Mouse (Mus musculus): ENCODE data around the gene Gm49394.
A peak's percentile ranks its signal among the peaks of the same experiment; 100 is the strongest.

The Gm49394 gene

DNA sequence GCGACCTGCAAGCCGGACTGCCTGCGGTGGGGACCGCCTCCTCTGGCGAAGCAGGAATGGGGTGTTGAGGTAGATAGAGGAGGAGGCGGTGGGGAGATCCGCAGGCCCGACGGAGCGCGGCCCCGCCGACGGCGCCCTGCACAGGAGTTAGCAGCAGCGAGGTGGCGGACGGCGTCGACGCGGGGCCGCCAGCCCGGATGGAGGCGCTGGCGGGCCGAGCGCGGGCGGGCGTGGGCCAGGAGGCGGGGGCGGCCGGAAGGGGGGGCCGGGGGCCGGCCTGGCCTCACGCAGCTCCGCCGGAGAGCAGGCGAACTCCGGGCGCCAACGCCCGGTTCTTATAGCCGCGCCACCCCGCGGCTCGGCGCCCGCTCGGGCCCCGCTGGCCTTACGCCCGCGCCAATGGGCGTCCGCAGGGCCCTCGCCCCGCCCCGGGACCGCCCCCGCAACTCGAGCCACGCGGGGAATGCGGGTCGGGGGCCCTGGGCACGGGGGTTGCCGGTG, 10.5 kb downstream of the Gm49394 start:
- peak; percentile 62 for DNase-seq (ENCODE audit: extremely low spot score, low spot score)

DNA sequence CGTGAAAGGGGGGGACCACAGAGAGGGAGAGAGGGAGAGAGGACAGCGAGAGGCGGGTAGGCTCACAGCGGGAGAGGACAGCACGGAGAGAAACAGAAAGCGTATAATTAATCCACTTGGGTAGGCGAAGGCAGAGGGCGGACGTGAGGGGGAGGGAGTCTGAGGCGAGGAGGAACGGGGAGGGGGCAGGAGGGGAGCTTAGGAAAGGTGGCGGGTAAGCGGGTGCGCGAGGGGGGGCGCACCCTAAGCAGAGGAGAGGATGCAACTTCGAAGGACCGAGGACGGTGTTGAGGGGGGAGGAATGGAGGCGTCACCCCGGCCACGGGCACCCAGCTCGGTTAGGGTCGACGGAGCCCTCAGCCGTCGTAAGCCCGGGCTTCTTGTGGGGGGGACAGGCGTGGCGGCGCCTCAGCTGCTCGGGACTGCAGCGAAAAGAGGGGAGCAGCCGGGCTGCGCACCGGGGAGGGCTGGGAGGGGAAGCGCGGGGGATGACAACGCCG, 11.0 kb downstream of the Gm49394 start:
- DNase-seq (ENCODE audit: extremely low spot score, low spot score): no peak

DNA sequence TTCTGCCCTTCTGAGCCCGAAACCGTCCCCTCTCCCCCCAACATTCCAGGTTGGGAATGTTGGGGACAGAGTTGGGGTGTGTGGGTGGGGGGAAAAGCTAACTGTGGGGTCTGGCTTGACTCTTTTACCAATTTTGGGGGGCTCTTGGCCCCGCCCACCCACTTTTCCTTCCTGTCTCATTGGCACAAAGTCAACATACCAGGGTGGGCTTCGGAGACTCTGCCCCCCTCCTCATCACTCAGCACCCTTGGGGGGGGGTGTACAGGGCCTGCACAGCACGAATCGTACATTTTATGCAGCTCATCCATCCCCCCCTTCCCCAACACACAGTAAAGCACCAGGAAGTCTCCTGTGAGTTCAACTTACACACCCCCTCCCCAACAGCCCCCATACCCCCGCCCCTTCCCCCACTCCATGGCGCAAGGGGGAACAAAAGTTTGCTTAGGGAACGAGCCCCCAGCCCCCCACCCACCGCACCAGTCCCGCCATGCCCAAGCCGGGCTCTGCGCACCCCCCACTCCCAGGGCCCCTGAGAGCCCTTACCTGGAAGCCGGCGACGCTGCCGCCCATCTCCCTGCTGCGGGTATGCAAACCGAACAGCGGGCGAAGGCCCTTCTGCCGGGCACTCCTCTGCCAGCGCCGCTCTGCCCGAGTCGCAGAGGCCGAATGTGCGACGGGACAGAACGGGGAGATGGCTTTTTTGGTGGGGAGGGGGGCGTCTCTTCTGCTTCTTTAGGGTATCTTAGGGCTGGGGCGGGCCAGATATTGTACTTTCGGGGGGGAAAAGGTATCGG, 11.7 kb downstream of the Gm49394 start:
- no peak for DNase-seq (ENCODE audit: extremely low spot score, low spot score)

DNA sequence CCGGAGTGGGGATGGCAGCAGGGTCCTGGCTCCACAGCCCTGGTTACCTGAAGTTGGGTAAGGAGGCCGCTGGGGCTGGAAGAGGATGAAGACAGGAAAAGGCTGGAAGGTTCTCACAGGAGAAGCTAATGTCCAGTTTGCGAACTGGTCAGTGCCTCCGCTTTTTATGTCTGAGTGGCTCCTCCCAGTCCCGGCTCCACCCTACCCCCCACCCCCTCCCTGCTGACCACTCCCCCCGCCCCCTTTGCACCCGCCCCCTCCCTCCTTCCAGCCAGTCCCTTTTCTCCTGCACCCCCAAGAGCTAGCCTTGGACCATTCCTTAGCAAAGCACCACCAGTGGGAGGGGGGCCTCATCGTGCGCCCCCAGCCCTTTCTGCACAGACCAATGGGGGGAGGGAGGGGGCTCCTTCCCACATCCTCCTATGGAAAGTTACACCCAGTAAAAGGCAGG, 12.4 kb downstream of the Gm49394 start:
- peak; percentile 61 for DNase-seq (ENCODE audit: extremely low spot score, low spot score)

- DNase-seq (ENCODE audit: extremely low spot score, low spot score): no peak
These were observed 13.7 kb downstream of the Gm49394 start for GRCm38 (mm10) chr7:142656055-142656454.

DNA sequence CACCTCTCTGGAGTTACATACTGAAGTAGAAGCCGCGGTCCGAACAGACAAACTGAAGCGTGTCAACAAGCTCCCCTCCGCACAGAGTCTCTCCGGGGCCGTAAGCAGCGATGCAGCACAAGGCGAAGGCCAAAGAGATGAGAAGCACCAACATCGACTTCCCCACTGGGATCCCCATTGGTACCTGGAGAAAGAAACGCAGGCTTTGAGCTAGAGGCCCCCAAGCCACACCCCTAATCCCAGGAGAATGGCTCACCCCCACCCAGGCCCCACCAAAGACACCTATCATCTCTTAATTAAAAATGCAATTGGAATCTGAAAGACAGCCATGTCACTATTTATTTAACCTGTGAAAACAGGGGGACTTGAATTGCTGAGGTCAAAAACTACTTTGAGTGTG, 14.1 kb downstream of the Gm49394 start:
- DNase-seq (ENCODE audit: extremely low spot score, low spot score): no peak

DNA sequence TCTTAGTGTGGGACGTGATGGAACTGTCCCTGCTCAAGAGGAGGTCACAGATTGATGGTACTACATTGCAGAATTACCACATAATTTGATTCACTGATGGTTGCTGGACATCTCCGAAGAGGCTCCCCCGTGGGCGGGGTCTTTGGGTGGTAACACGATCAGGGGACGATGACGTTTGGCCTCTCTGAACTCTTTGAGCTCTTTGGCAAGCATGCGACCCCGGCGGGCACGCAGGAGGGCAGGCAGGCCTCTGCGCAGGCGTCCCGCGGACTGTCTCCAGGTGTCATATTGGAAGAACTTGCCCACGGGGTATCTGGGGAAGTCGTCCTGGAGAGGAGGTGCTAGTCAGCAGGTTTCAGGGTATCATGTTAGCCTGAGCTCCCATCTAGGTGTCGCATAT, 16.0 kb downstream of the Gm49394 start:
- DNase-seq (ENCODE audit: extremely low spot score, low spot score): no peak

GRCm38 (mm10) chr7:142646676-142647075, 23.1 kb downstream of the Gm49394 start:
- no peak for DNase-seq (ENCODE audit: extremely low spot score, low spot score)

GRCm38 (mm10) chr7:142645045-142645444, 24.7 kb downstream of the Gm49394 start:
- no peak for DNase-seq (ENCODE audit: extremely low spot score, low spot score)

- DNase-seq (ENCODE audit: extremely low spot score, low spot score): no peak
These were observed 33.6 kb downstream of the Gm49394 start for GRCm38 (mm10) chr7:142636178-142636577.

DNA sequence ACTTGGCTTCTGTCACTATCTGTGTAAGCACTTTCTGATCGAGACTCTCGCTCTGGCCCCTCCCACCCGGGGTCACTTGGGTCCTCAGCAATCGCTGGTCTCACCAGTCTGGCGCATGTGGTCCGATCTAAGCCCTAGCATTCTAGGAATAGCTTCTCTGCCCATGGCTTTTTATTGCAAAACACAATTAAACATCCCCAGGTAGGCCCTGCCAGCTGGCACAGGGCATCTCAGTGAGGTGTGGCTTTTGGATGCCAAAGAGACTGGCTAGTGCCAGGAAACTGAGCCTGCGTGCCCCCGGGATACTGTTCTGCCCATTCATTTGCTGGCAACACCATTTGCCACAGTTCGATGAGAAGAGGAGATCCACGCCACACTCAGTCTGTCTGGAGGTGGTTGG, 39.1 kb downstream of the Gm49394 start:
- DNase-seq (ENCODE audit: extremely low spot score, low spot score): no peak

DNA sequence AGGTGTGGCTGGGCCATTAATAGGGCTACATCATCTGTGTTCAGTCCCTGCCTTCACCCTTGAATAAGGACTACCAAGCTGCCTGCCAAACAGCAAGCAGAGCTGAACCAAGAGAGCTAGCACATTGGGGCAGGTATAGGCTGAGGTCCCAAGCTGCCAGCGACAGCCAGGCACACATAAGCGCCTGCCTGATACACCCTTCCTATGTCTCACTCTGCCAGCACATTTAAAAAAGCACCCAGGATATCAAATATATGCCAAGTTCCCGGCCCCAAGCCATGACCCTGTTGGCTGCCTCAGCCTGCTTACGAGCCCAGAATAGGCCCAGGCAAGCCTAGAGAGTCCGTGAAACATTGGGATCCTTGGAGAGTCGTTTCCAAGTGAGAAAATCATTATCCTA, 39.9 kb downstream of the Gm49394 start:
- DNase-seq (ENCODE audit: extremely low spot score, low spot score): no peak

DNA sequence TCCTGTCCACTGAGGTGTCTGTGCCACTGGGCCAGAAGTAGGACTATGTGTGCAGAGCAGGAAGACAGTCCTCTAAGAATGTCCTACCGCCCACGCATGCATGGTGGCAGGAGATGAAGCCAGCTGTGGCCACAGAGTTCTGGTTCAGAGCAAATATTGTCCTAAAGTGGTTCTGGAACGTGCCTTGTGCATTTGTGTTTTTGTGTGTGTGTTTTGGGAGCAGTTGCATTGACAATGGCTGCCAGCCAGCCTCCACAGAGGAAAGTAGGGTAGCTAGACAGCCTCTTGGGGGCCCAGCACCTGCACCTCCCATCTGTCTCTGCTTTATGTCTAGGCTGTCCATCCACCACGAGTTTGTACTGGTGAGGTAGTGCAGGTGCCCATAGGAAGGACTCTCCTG, 47.6 kb downstream of the Gm49394 start:
- DNase-seq (ENCODE audit: extremely low spot score, low spot score): no peak

DNA sequence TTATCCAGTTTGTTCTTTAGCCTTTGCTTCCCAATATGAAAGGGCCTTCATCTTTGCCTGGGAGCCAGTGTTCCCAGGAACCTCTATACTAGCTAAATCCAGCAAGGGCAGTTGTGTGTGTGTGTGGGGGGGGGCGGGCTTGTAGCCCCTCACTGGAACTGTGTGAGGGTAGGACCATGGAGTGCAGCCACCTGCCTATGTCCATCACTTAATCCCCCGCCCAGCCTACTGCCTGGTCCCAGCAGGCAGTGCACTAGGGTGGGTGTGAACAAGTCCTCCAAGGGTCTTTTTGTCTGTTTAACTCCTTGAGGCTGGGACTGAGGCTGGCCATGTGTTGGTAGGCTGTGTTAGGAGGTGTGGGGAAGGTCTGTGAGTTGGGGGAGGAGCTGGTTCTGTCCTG, 56.7 kb downstream of the Gm49394 start:
- DNase-seq (ENCODE audit: extremely low spot score, low spot score): no peak

DNA sequence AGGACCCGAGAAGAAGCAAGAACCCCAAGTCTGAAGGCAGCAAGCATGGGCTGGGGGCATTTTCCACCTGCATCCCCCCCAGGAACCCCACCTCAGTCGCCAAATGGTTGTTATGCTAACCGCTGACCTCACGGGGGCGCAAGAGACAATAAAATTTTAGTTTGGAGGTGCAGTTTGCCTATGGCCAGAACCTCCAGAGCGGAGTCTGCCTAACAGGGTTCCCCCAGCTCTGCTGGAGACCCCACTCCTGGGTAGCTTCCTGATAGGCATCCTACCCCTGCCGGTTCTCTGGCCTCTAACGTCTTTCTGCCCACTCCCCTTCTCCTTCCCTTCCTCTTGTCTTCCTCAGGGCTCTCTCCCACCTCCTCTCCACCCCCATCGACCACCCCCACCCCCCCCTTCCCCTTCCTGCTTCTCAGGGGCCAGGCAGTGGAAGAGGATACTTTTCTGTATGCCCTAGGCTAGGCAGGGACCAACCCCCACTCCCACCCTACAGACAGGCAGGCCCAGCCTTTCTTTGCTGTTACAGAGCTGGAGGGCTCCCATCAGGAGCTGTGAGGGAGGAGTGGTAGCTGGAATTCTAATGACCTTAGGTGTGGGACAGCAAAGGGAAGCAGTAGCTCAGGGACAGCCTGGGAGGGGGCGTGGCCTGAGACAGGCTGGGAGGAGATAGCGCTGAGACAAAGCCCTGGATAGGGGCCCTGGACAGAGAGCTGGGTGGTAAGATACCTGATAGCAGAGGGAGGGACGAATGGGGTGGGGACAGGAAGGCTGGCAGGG, 58.9 kb downstream of the Gm49394 start:
- peak; percentile 81 for DNase-seq (ENCODE audit: extremely low spot score, low spot score)

DNA sequence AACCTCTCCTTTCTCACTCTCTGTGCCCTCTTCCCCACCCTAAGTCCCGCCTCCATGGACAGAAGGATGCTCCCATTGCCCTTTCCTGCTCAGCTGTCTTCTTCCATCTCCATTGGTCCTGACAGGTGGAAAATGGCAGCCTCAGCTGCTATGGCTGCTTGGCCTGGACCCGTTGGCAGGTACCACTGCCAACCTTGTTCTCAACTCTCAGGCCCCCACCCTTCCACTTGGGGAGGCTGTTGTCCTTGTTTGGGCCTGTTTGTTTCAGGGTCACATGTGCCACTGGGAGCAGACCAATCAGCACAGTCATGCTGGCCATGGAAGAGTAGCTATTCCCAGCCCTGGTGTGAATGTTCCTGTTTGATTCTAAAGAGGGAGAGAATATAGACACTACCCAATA, 68.8 kb downstream of the Gm49394 start:
- DNase-seq (ENCODE audit: extremely low spot score, low spot score): no peak

All from neural tube, embryonic 10.5 days (tissue).